Mouse (Mus musculus) heart, postnatal 0 days (tissue): ENCODE measurements around the gene Gstm5.

Experiments
- CTCF ChIP-seq: IDR thresholded peaks from 2 replicates; pipeline ENCODE4 v1.5.1; 2016; ENCODE audit warnings: antibody characterized with exemption, control low read depth, low read depth
- EP300 ChIP-seq: IDR thresholded peaks from 2 replicates; pipeline ENCODE4 v1.6.1; 2016; ENCODE audit warnings: antibody characterized with exemption, low read depth

- TF ChIP-seq CTCF = no peak
- TF ChIP-seq EP300 = no peak
Measured at GRCm38 (mm10) chr3:107846175-107846574, 49.4 kb upstream of the Gstm5 start.
